Mouse (Mus musculus) left cerebral cortex, postnatal 25 days (tissue): Measurements from ENCODE around the gene Mef2b. TPM values are rescaled to one million over a fixed set of nuclear protein-coding genes. Genes with fewer than 3 reads are reported as not detected.
"Not testable (repeated sequence)": the region's sequence is repeated elsewhere in the genome, so short reads cannot be mapped to it uniquely, and the experiment has no call there.

Source experiments
- DNase-seq, 2 experiments: peaks; one replicate each; pipeline ENCODE4 v3.0.0; 2022; ENCODE audit warnings: low spot score in 2 of 2, mixed read lengths in 1 of 2
- intact Hi-C: fragments of 180-260 bp; cut with DNase I; formaldehyde crosslinking; loops from one replicate; pipeline ENCODE4 v1.15.1; 2025
- microRNA-seq, 2 experiments: library from miRNA; unstranded; fragments of <30 nt; microRNA quantifications; one replicate each; pipeline ENCODE4 v1.2.0; 2022
- total RNA-seq, 2 experiments: library from RNA; stranded (reverse); gene quantifications; 2 replicates each; pipeline ENCODE4 v1.2.3; 2021

Gene Mef2b
- total RNA-seq, 2 experiments from 2014 or later: 0.57 TPM; not detected in 1

DNA sequence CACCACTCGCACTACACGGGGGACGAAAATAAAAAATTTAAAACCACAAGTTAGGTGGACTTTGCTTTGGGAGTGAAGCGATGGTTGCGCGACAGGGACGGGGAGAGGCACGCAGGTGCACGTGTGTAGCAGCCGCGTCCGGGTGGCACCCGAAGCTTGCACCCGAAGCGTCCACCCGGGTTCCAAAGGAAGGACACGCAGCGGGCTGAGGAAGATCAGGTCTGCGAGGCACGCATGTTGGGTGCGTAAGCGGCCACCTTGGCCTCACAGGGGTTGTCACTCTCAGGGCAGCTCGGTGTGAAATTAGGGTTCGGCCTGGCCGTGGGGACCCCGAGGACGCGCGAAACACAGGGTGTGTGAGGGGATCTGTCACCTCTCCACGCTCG is 72.2 kb downstream of the Mef2b start:
- intact Hi-C loops: loop anchor here (5.0 kb wide), 1 partner anchor 309 kb away; the partner anchor contains the start of genes Ndufa13, Tssk6 and Yjefn3
- peak in 1 of 2 experiments; percentile 50 for DNase-seq

DNA sequence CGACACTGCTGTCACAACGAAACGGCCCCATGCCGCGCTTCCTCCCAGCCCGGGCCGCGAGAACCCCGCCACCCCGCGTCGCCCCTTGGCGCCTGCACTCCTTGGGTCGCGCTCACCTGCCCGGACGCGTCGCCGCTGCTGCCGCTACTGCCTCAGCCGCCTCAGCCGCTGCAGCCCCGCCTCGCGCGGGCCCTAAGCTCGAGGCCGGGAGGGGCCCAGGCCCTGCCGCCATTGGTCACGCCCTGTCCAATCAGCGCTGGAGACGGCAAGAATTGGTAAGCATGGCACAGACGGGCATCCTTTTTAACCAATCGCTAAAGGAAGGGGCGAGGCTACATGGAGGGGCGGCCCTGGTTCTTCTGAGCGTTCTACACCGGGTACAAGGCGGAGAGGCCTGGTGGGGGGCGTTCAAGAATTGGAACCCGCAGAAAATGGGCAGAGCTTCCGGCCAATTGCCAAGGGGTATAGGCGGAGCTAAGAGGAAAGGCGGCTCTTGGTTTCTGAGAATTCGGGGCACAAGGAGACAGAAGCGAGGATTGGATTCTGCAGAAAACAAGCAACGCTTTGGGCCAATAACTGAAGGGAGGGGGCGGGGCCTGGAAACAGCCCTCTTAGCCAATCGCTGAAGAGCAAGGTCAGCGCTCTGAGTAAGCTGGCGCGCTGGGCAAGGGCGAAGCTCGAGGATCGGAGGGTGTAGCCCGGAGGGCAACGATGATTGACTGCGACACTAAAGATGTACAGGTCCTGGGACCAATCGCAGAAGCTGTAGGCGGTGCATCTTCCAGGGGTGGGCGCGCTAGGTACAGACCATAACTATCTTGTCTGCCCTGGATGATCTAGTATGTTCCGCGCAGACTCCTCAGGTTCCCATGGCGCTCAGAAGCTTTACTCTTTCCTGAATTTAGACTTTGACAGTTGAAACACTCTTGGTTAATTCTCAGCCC is 72.9 kb downstream of the Mef2b start, which contains the start of gene Slc25a42:
Gene Slc25a42, minus strand, starts transcription at position 194 of the 944 bp plus-strand sequence.
- peak; percentile 97 to 100 for DNase-seq
- intact Hi-C loops: loop anchor here (5.0 kb wide), 1 partner anchor 310 kb away; the partner anchor contains the start of genes Ndufa13, Tssk6 and Yjefn3

DNA sequence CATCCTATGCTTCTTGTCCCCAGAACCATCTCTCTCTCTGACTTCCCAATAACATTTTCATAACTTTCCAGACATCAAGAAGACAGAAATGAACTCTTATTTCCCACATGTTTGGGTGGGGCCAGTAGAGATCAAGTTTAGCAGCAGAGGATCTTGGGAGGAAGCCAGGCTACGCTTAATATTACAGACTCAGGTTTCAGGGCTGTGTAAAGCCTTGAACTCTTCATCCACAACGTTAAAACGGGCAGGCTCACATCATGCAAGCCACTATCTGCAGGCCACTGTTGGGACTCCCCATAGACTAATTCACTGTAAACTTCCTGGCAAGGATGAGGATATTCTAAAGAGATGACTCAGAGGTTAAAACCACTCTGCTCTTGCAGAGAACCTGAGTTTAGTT is 74.9 kb downstream of the Mef2b start:
- intact Hi-C loops: loop anchor here (5.0 kb wide), 1 partner anchor 312 kb away; the partner anchor contains the start of genes Ndufa13, Tssk6 and Yjefn3
- no peak for DNase-seq

DNA sequence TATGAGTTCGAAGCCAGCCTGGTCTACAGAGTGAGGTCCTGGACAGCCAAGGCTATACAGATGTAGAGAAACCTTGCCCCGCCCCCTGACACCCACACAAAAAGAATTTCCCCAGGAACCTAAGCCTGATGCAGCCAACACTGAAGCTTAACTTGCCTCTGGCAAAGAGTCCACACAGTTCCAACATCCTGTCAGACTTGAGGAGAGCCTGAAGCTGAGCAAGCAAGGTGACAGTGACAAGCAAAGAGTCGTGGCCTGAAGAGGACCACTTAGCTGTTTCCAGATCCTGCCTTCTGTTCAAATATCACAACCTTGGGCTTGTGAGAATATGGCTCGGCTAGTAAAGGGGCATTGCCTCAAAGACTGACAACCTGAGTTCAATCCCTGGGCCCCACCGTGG is 75.6 kb downstream of the Mef2b start:
- no peak for DNase-seq
- intact Hi-C loops: no loop called here

DNA sequence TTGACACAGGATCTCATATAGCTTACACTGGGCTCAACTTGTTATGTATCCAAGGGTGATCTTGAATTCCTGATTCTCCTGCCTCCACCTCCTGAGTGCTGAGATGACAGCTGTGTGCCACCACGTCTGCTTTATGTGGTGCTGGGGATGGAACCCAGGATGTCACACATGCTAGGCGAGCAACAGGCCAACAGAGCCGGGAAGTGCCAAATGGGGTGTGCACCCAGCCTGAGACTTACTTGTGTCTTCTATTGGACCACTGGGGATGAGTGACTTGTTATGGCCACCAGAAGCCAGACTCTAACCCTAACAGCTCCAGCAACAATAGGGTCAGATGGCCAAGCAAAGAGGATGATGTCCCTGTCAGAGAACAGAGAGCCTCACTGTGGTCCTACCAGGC is 76.7 kb downstream of the Mef2b start:
- intact Hi-C loops, DNase-seq: not testable (repeated sequence)

DNA sequence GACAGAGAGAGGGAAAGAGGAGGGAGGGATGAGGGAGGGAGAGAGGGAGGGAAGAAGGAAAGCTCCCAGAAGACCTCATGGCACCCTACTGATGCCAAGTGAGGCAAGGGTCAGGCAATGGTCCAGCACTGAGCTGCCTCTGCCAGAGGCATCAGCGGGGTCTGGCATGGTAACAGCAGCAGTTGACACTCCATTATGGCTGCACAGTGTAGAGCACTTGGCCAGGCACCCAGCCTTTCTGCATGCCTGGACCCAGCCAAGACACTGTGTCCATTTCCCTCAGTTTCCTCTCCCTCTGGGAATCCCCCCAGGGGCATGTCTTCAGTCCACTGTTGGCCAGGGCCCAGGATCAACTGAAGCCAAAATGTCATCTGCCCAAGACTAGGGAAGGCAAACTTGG is 77.1 kb downstream of the Mef2b start:
- intact Hi-C loops: no loop called here

More for the DNA sequence above, 77.1 kb downstream of the Mef2b start:
- DNase-seq: peak; percentile 60 to 78

Small RNAs within 50 kb of the gene (microRNA-seq; reads per million reads assigned to microRNA genes)
- 15.1 to 22.5 reads per million in 2 experiments for gene Mir7066

Other genes with a start within 250 kb of the Mef2b start
- under 1 TPM; 0.53 to 0.66 TPM for gene Tssk6, start 237.5 kb upstream of the Mef2b start, total RNA-seq
- gene Ndufa13, start 237.2 kb upstream of the Mef2b start, total RNA-seq: 100 to 1,000 TPM; 153 to 154 TPM
- gene Yjefn3, start 237.0 kb upstream of the Mef2b start, total RNA-seq: 10 to 100 TPM; 21.6 to 23.7 TPM
- 10 to 100 TPM; 24.0 to 27.9 TPM for gene Gatad2a, start 143.3 kb upstream of the Mef2b start, total RNA-seq
- 10 to 100 TPM; 78.9 to 80.3 TPM for gene Mau2, start 97.0 kb upstream of the Mef2b start, total RNA-seq
- 10 to 100 TPM; 46.5 to 47.5 TPM for gene Sugp1, start 96.9 kb upstream of the Mef2b start, total RNA-seq
- 1 to 10 TPM; 3.0 to 3.4 TPM for gene Tm6sf2, start 66.8 kb upstream of the Mef2b start, total RNA-seq
- 10 to 100 TPM; 62.6 to 71.8 TPM for gene Hapln4, start 56.3 kb upstream of the Mef2b start, total RNA-seq
- 100 to 1,000 TPM; 219 to 220 TPM for gene Ncan, start 18.8 kb upstream of the Mef2b start, total RNA-seq
- 10 to 100 TPM; 21.7 to 21.9 TPM for gene Nr2c2ap, start 8.4 kb upstream of the Mef2b start, total RNA-seq
- 10 to 100 TPM; 10.2 to 12.4 TPM for gene Rfxank, start 557 bp upstream of the Mef2b start, total RNA-seq
- gene Borcs8, start 212 bp upstream of the Mef2b start, total RNA-seq: 10 to 100 TPM; 46.8 to 51.0 TPM
- 10 to 100 TPM; 44.1 to 50.8 TPM for gene Tmem161a, start 32.6 kb downstream of the Mef2b start, total RNA-seq
- gene Slc25a42, start 72.6 kb downstream of the Mef2b start, total RNA-seq: 10 to 100 TPM; 33.5 to 36.5 TPM
- gene Sugp2, start 94.5 kb downstream of the Mef2b start, total RNA-seq: 100 to 1,000 TPM; 118 to 122 TPM
- gene Armc6, start 94.8 kb downstream of the Mef2b start, total RNA-seq: 10 to 100 TPM; 41.7 to 46.3 TPM
- 1 to 10 TPM; 6.5 to 9.2 TPM for gene Homer3, start 143.1 kb downstream of the Mef2b start, total RNA-seq
- 10 to 100 TPM; 42.3 to 42.5 TPM for gene Ddx49, start 162.8 kb downstream of the Mef2b start, total RNA-seq
- gene Cope, start 162.8 kb downstream of the Mef2b start, total RNA-seq: 100 to 1,000 TPM; 123 to 125 TPM
- gene Cers1, start 176.1 kb downstream of the Mef2b start, total RNA-seq: 100 to 1,000 TPM; 105 to 111 TPM
- 10 to 100 TPM; 17.7 to 18.9 TPM for gene Gdf1, start 190.1 kb downstream of the Mef2b start, total RNA-seq
- gene Upf1, start 213.6 kb downstream of the Mef2b start, total RNA-seq: 10 to 100 TPM; 58.2 to 61.6 TPM
- under 1 TPM; 0.23 to 0.48 TPM for gene Comp, start 233.8 kb downstream of the Mef2b start, total RNA-seq